Mouse (Mus musculus) adrenal gland, postnatal 36 days (tissue): ENCODE measurements around the gene Gtsf1. TPM values are rescaled to one million over a fixed set of nuclear protein-coding genes. Genes with fewer than 3 reads are reported as not detected.
"Not testable (repeated sequence)": the region's sequence is repeated elsewhere in the genome, so short reads cannot be mapped to it uniquely, and the experiment has no call there.

ENCODE experiments used
- DNase-seq, 2 experiments: peaks; one replicate each; pipeline ENCODE4 v3.0.0; 2021; ENCODE audit warnings: mixed read lengths in 1 of 2
- long read RNA-seq, 2 experiments: library from polyadenylated mRNA; stranded (forward); transcript quantifications; one replicate each; pipeline ENCODE4 v2.0.0; 2021; ENCODE audit warnings: borderline sequencing depth in 2 of 2
- total RNA-seq, 2 experiments: library from RNA; stranded (reverse); gene quantifications; 2 replicates each; pipeline ENCODE4 v1.2.3; 2021

The Gtsf1 gene
- total RNA-seq: not detected
- long read RNA-seq, experiment 1, partial matches to known transcripts: 0 of 1 reads
- long read RNA-seq, experiment 1, other reads (novel, unspliced or antisense): 1 of 1 reads
- long read RNA-seq, experiment 2, partial matches to known transcripts: 0 of 1 reads
- long read RNA-seq, experiment 2, other reads (novel, unspliced or antisense): 1 of 1 reads

DNA sequence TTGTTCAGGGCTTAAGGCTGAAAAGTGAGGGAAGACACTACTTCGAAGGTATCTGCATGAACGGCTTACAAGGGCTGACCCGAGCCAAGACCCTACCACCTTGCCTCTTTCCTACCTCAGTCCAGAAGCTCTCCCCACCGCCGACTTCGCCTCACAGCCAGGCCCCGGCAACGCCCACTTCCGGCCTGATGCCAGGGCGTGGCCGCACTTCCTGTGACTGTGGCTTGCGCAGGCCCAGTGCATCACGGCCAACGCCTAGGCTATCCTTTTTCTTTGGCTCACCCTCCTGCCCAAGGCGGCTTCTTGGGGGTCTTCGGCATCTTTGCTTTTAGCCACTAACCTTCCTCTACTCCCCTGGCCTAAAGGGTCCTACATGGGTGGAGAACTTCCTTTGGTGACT, at the start of gene Gtsf1:
Gene Gtsf1 (minus strand): TSS at position 230 of the 400 bp plus-strand sequence.
- DNase-seq: no peak

- DNase-seq: no peak
Observed at GRCm38 (mm10) chr15:103479080-103479606, 48.9 kb upstream of the Gtsf1 start.

- no peak for DNase-seq
Observed at GRCm38 (mm10) chr15:103473769-103474168, 43.5 kb upstream of the Gtsf1 start.

DNA sequence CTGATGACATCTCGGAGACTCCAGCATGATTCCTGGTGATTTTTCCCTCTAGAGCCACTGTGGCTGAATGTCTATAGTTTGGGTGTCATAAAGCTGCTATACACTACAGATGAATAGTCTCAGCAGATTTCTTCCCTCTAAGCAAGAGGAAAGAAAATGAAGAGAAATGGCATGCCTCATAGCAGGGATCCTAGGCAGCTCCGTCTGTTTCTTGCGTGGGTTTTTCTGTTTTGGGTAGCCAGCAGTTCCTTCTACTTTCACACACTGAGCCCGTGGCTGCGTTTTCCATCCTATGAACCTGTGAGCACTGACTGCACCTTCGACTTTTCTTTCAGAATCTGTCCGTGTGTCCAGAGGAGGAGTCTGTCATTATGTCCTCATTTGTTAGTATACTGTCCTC, 42.9 kb upstream of the Gtsf1 start:
- DNase-seq: no peak

DNA sequence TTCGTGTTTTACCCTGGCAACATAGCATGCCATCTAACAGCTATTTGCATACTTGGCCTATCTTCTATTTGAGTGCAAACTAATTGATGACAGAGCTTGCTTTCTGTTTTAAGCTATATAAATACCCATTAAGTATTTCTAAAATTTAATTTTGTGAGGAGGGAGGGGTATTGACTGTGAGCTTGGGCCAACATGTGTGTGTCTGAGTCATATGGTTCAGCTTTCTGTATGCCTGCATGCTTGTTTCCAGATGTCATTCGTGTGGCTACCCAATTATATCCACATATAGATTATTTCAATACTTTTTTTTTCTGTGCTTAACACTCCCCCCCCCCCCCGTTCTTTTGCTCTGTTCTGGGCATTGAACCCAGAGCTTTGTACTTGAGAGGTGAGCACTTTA, 42.0 kb upstream of the Gtsf1 start:
- DNase-seq: no peak

DNA sequence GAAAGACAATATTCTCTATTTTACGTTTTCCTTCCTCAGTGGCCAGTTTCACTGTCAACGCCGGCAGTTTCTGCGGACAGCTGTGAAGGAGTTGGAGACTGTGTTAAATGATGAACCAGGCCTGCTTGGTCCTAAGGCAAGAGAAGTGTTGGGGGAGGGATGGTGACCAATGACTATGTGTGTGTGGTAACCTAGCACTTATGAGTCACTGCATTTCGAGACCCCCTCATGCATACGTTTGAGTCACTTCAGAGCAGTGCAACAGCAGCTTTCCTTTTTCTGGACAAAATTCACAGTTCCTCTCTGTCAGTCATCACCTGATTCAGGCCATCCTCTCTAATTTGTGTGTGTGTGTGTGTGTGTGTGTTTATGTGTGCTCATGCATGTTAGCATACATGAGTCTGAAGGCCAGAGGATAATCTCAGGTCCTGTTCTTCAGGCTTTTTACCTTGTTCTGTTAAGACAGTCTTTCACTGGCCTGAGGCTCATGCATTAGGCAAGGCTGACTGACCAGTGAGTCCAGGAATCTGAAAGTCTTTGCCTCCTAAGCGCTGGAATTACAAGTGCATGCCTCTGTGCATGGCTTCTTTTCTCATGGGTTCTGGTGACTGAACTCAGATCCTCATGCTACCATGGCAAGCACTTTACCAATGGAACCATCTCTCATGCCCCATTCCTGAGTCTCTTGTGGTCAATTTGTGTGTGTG, 41.4 kb upstream of the Gtsf1 start:
- no peak for DNase-seq

GRCm38 (mm10) chr15:103462539-103463261, 32.4 kb upstream of the Gtsf1 start:
- no peak for DNase-seq

DNA sequence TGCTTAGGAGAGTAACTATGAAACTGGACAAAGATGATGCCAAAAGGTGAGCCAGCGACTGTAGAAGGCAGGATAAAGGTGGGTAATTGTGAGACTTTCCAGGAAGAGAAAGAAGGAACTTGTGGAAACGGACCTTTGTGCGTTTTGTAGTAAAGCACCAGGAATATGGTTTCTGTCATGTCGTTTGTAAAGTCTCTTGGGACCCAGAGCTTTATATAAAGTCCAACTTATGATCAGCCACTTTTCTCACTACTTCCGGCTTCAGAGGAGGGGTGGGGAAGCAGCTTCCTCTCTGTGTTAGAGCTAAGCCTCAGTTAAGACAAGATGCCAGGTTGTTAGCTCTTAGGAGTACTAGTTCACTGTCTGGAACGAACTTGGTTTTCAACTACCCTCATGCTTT, 24.2 kb upstream of the Gtsf1 start:
- DNase-seq: no peak

DNA sequence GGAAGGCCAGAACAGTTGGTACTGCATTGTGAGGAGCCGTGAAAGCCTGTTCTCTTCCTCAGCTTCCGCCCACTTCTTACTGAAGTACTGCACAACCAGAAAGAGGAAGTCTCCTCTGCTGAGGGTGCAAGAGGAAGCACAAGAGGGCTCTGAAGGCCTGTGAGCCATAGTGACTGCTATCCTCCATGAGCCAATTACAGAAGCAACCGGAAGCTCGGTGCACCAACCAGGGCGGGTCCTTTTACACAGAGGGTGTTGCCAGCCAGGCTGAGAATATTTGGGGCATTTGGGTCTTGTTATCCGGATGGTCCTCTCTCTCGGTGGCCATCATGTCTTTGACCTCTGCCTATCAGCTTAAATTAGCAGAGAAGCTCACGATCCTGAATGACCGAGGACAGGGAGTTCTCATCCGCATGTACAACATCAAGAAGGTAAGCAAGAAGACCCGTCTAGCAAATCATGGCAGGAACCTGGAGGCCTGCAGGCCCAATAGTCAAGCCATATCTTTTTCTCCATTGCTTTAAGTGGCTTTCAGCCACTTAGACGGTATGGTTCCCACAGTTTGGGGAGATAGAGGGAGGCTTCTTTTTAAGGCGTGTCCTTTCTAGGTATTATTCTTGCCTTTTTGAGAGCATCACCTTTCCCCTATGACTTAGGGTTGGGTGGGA, 23.4 kb upstream of the Gtsf1 start, which contains the start of gene Nckap1l:
Gene Nckap1l (plus strand): TSS at position 244 of the 668 bp plus-strand sequence.
- peak; percentile 20 to 23 for DNase-seq

DNA sequence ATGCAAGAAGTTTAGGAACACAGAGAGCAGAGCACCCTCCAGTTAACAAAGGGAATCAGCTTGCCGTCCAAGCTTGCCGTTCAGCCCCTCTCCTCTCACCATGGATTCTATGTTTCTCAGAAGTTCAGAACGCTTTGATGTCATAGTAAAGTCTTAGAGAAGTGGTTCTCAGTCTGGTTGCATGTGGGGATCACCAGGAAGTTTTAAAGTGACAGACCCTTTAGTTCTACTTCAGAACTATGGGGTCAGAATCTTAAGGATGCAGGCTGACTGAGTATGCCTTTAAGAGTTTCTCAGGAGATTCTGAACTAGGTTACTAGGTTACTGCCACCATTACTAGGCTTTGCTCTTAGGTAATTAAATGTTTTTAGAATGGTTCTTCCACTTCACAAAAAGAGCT, 18.1 kb upstream of the Gtsf1 start, which contains the start of gene Gtsf2:
Gene Gtsf2 (minus strand): TSS at position 101 of the 400 bp plus-strand sequence.
- DNase-seq: no peak

GRCm38 (mm10) chr15:103445966-103446365, 15.7 kb upstream of the Gtsf1 start:
- not testable (repeated sequence) for DNase-seq

GRCm38 (mm10) chr15:103427017-103427416, 3.3 kb downstream of the Gtsf1 start:
- no peak for DNase-seq

DNA sequence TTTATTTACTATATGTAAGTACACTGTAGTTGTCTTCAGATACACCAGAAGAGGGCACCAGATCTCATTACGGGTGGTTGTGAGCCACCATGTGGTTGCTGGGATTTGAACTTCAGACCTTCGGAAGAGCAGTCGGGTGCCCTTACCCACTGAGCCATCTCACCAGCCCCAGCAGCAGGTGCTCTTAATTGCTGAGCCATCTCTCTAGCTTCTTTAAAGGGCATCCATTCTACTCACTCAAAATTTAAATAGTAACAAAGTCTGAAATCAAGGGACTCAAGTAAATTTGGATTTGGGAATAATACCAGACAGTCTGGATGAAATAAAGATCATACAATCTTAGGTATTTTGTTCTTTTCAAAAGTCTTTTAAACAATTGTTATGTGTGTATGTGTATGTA, 24.7 kb downstream of the Gtsf1 start:
- DNase-seq: not testable (repeated sequence)

DNA sequence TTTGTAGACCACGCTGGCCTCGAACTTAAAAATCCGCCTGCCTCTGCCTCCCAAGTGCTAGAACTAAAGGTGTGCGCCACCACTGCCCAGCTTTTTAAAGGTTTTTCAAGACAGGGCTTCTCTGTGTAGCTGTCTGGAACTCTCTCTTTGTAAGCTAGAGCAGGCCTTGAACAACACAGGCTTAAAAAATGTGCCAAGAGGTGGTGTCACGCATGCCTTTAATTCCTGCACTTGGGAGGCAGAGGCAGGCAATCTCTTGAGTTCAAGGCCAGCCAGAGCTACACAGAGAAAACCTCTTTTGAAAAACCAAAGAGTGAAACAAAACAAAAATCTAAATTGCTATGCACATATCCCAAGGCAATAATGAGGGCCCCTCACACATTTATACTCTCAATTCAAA, 28.9 kb downstream of the Gtsf1 start:
- no peak for DNase-seq

DNA sequence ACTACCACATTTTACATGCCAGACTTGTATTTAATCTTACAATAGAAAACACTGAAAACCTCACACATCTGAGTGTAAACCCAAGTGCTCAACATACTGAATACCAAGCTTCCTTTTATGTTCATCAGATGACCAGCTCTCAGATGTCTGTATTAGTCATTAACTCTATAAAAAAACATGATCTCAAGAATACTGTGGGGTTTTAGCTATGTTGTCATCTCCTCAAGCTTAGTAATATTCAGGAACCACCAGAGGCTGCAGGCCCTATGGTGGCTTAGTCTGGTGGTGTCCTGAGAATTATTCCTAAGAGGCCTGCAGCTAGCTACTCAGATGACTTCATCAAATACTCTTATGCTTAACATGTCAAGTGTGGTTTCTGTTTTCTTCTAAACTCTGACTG, 36.7 kb downstream of the Gtsf1 start:
- no peak for DNase-seq

GRCm38 (mm10) chr15:103388556-103389145, 41.6 kb downstream of the Gtsf1 start:
- peak in 1 of 2 experiments; percentile 39 for DNase-seq

DNA sequence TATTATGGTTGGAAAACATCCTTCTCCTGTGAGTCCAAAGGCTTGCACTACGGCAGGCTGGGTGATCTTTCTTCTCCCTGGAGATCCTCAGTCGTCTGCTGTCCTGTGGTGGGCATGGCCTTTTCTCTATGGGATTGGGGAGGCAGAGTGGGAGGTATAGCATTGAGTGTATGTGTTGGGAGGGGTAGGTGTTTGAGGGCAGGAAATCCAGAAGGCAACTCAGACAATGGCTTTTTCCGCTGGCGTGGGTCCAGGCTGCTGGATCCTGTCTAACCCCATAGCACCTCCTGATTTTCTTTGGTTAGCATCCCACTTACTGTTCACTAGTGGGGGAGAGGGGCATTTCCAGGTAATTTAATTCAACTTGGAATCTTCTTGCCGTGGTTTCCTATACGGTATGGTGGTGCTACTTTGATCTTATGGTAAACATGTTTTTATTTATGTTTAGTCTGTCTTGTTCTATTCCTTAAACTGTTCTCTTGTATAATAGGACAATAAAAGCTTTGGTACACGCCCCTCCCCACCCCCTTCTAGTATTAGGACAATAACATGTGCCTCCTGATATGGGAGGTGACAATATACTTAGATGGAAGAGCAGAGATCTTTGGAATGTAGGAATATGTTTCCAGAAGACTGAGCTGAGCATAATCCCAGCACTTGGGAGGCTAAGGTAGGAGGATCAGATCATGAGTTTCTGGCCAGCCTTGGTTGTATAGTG, 46.3 kb downstream of the Gtsf1 start:
- DNase-seq: peak; percentile 57 to 79

GRCm38 (mm10) chr15:103382795-103383406, 47.4 kb downstream of the Gtsf1 start:
- peak; percentile 65 to 78 for DNase-seq

GRCm38 (mm10) chr15:103382075-103382474, 48.2 kb downstream of the Gtsf1 start:
- no peak for DNase-seq

DNA sequence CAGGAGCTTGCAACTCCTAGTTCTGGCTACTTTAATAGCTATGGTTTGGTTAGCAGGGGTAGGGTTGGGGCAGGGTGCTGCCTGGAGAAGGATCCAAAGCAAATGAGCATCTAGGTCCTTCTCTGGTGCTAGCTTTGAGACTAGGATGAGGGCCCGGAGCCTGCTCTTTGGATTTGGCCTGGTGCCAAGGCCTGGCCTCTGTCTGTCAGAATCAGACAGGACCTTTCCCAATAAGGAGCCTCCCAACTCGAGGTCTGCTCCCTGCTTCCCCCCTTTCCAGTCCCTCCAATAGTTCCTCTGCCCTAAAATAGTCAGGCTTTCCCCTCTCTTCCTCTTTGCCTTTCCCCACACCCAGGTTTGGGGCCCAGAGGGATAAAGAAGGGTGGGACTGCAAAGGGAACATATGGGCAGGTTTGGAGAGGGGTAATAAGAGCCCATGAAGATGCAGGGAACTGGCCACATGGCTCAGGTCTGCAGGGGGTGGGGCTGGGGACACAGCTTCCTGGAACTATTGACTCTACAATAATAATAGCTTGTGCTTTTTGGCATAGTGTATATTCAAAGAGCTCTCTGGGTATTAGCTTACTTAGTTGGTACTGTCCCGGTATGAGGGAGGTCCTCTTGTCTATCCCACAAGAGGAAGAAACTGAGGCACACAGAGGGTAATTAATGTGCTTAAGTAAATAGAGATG, 51.5 kb downstream of the Gtsf1 start:
- DNase-seq: peak in 1 of 2 experiments; percentile 44
